Mouse (Mus musculus): ENCODE data around the gene Vwa1.

The Vwa1 gene

DNA sequence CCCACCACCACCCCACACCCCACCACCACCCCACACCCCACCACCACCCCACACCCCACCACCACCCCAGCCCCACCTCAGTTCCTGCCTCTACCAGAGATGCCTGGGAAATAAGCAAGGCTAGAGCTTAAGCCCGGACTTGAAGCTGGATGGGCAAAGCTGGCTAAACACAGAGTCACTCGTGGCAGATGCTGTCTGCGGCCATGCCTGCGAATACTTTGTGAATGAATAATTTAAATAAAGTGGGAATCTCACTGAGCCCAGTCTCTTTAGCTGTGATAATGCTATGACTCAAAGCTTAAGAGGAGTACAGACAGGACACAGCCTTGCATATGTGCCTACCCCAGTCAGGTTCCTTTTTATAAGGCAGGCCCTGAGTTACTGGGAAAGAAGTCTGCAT, 5.0 kb upstream of the Vwa1 start:
- no peak for DNase-seq

GRCm38 (mm10) chr4:155777816-155778215, 3.3 kb upstream of the Vwa1 start:
- DNase-seq = peak; percentile 40

DNA sequence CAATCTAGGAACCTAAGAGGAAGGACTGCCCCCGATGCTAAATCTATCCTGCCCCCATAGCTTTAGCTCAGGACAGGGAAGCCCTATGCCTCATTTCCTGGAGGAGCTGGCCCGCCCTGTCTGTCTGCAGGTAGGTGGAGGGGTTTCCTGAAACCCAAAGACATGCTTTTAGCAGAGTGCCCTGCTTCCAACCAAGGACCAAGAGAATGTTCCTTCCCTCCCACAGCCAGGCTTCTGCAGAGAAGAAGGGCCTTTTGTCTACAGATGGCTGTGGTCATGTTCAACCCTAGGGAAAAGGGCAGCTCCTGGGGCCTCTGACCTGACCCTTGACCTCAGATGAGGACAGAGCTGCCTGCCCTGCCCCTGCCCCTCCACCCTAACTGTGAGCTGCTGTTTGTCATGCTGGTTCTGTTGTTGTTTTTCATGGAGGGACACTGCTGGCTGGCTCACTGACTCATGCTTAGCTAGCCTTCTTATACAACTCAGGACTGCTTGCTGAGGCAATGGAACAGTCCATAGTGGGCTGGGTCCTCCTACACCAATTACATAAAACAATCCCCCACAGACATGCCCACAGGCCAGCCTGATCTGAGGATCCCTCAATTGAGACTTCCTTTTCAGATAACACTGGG, 2.3 kb upstream of the Vwa1 start:
- peak; percentile 41 for DNase-seq

DNA sequence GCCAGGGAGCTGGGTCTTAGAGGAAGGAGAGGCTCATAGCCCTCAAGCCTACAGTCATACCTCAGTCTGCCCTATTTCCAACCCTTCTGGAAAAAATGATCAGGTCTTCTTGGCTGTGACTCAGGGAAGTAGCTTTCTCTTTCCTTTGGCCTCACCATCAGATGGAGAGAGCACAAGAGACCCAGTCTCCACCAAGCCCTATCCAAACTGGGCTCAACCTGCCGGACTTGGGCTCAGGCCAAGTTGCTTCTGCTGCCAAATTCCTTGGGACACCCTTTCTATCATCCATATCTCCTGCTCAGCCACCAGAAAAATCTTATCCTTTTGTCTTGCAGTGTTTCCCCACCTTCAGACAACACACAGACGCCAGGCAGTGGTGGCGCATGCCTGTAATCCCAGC, 1.4 kb upstream of the Vwa1 start:
- DNase-seq = peak; percentile 80

DNA sequence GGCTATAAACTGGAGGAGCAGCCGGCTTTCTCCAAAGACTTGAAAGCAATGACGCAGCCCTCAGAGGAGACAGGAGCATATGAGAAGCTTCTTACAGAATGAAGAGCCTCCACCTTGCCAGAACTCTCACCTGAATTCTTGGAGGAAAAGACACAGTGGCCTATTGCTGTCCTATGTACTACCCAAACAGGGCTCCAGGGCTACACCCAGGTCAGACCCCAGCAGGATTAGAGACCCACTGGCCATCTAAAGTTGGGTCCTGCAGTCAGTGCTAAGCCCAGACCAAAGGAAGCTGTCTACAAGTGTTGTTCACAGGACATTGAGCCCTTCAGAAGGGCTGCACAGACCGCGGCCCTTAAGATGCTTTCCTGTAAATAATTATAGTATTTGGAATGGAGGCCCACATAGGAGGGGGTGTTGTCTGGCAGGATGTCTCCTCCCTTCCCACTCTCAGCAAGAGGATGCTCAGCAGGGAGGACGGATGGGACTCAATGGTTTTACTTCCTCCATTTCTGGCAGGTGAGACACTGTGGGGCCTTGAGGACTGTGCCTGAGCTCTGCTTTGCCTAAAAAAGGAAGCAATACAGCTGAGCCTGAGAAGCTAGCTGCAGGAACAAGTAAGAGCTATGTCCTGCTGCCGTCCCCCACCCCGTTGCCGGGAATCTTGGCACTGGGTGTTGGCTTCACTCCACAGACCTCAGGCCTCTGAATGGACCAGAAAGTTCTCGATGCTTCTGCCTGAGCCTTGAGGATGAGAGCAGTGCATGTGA, 658 bp upstream of the Vwa1 start:
- peak; percentile 72 for DNase-seq

GRCm38 (mm10) chr4:155773335-155774078, 991 bp downstream of the Vwa1 start:
- DNase-seq = peak; percentile 55

GRCm38 (mm10) chr4:155772786-155773185, 1.7 kb downstream of the Vwa1 start:
- peak; percentile 55 for DNase-seq

DNA sequence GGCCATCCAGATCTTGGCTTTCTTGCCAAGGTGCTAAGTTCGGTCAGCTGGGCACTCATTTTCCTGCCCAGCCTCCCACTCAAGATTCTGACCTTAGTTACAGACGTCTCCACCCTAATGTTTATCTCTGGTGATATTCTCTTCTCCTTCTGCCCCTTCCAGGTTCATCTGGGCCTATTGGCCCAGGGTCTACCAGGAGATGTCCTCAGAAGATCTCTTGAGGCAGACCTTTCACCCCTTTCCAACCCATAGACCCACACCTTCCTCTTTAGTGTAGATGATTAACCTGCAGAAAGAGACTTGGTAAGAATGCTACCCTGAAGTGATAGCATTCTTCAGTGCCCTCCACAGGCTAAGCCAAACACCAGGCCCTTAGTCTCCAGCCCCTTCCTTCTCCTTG, 2.8 kb downstream of the Vwa1 start:
- DNase-seq = peak; percentile 28

- DNase-seq = no peak
Measured at GRCm38 (mm10) chr4:155770626-155771025, 3.9 kb downstream of the Vwa1 start.

- DNase-seq = peak; percentile 95
Measured at GRCm38 (mm10) chr4:155769880-155770512, 4.5 kb downstream of the Vwa1 start.

DNA sequence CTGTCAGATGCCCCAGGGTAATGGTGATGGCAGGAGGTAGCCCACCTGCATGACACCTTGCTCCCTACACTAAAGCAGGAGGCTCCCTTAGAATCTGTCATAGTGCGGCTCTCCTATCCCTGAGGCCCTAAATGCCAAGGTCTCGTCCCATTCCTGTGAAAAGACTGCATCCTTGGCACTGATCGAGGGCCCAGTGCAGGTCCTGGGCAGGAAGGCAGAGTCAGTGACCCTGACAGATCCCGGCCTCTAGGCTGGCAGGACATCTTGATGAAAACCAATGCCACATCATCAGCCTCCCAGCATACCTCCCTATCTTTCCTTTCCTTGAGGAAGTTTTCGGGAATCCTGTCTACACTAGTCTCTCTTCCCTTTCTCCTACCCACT, 5.0 kb downstream of the Vwa1 start:
- peak; percentile 53 for DNase-seq

GRCm38 (mm10) chr4:155762357-155762756, 12.1 kb downstream of the Vwa1 start:
- DNase-seq = no peak

GRCm38 (mm10) chr4:155761356-155762099, 13.0 kb downstream of the Vwa1 start:
- peak; percentile 56 for DNase-seq

GRCm38 (mm10) chr4:155760613-155761355, 13.7 kb downstream of the Vwa1 start, which contains the start of gene Atad3a:
TSS of gene Atad3a (minus strand) at chr4:155761093.
- DNase-seq = peak; percentile 96

GRCm38 (mm10) chr4:155759862-155760612, 14.5 kb downstream of the Vwa1 start:
- peak; percentile 55 for DNase-seq

DNA sequence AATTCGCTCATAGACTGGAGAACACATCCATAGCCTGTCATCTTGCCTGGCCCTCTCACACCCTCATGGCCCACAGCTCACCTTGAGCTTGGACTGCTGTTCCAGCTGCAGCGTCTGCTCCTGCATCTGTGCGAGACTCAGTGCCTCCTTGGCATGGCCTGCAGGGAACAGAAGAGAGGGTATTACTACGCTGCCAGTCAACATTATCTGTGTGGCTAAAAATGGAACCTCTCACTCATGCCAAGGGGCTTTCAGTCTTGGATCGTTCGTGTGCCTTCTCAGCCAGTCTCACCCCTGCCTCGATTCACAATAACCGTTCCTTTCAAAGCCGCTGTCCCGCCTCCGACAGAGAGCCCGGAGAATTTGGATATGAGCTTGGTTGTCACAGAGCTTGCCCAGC, 17.5 kb downstream of the Vwa1 start:
- DNase-seq = no peak

- DNase-seq = peak; percentile 73
Measured at GRCm38 (mm10) chr4:155746575-155747490, 27.7 kb downstream of the Vwa1 start.

GRCm38 (mm10) chr4:155746036-155746548, 28.4 kb downstream of the Vwa1 start:
- DNase-seq = peak; percentile 90

DNA sequence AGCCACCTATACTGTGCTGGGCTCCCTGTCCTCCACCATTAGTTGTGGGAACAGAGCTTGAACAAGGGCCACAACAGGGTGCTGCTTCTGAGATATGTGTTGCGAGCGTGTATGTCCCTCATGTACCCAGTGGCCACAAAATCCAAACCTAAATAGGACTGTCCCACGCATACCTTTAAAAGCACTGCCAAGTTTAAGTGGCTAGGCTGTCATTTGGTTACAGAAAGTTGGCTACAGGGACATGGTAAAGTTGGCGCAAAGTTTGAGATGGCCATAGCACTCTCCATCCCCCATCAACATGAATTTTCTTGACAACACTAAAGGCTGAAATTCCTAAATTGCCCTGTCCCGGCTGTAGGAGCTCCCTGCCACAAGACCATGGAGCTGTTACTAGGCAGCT, 29.4 kb downstream of the Vwa1 start:
- peak; percentile 53 for DNase-seq

GRCm38 (mm10) chr4:155744474-155744873, 30.0 kb downstream of the Vwa1 start:
- DNase-seq = peak; percentile 70

Measured in cerebellum, adult 9-10 months (tissue).